Mouse (Mus musculus) left cerebral cortex, adult 11 months (tissue): Measurements from ENCODE around the gene Gramd1b.

Experiments used
- DNase-seq: peaks from one replicate; pipeline ENCODE4 v3.0.0; 2022; ENCODE audit warnings: low spot score

Gramd1b gene

DNA sequence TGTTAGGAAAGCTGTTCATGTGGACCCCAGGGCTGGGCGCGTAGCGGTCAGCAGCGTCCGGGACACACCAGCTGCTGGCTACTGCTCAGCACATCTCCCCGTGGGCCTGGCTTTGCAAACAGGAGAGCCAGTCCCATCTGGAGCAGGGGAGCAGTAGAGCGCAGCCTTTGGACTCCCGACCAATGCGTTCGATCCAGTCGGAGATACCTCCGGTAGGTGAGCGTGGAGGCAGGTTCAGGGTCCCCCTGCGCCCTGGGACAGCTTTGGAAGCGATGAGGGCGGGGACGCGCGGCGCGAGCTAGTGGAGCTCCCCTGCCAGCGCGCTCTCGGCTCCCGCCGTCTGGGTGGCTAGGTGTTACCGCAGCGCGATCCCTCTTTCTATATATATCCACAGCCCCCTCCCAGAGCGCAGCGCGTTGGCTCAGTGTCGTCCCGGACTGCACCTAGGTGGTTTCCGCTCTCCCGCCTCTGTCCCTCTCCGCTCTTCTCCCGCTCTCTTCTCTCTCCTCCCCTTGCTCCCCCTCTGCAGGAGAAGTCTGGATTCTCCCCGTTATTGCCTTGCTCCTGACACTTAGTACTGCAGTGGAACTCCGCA is at the start of gene Gramd1b:
Gene Gramd1b (minus strand): TSS at position 357 of the 595 bp plus-strand sequence.
- DNase-seq: no peak

DNA sequence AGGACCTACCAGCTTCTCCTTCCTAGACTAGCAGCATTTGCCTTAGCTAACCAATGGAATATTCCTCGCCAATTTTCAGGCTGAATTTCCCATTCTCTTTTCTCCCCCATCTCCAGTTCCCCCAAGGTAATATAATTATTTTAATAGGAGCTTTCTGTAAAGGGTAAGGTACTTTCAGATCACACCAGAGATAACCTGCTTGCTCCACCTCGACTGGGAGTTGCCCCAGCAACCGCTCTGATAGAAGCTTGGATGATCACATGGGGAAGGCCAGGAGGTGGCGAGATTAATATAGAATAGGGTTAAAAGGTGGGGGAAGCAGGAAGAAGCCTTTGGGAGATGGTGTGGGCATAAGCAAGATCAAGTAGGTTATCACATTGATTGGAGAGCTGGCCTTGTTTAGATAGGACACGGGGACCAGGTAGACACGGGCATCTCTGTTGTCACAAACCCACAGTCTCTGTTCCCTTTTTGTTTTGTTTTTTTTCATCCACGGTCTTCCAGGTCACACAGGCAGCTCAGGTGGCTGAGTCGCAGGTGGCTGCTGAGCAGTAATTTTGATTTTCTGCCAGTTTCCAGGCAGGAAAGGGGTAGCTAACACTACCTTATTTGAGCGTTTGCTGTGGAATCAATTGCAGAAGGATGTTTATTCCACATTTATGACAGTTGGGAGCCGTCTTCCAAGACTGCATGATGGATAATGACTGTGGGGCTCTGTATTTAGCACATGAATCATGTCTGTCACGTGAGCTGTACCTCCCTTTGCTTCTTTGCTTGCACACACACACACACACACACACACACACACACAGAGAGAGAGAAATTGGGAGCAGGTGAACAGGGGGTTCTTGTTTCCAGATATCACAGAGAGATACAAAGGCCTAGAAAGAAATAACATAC is 47.8 kb upstream of the Gramd1b start:
- no peak for DNase-seq

DNA sequence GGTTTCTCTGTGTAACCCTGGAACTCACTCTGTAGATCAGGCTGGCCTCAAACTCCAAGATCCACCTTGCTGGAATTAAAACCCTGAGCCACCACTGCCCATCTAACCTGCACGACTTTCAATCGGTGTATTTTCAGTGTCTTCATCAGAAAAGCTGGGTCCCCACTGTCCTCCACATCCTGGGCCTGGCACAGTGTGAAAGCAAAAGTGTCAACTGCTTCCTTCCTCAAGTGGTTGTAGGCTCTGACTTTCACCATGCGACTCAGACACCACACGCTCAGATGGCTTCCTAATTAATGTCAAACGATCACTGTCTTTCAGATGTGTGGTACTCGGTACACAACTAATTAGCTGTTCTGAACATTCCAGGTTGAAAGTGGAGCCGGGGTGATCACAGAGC is 45.9 kb upstream of the Gramd1b start:
- DNase-seq: no peak

DNA sequence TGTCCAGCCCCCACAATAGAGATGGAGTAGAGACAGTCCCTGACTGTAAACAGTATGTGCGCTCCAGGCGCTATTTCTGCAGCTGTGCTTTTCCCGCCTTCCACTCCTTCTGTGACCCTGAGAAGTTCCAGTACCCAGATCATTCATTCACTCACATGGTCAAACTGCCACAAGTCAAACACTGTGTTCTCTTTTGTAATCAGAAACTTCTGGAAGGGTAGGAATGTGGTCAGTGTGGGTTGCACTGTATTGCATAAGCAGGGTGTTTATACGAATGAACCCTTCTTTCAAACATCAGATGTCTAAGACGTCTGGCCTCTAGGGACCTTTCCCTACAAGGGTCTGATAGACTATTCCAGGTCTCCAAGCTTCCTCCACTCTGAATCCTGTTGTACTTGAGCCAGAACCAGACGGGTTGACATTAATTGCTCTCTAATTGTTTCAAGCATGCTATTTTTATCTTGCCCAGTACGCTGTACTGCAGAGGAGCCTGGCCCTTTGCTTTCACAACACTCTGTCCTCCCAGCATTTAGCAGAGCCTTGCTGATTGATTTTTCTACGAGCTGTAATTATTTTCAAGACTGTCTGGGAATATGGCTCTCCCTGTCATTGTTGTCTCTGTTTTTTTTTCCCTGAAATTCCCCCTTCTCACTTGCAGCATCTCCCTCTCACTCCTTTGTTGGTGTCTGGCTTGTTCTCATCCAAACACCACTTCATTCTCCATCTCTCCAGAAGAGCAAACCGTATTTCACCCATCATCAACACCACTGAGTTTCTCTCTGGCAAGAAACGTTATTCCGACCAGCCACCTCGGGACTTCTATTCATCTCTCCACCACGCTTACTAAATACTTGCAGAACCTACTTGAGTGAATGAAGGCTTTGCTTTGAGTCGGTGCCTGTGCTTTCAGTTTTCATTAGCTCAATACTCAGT is 44.1 kb upstream of the Gramd1b start:
- DNase-seq: no peak

DNA sequence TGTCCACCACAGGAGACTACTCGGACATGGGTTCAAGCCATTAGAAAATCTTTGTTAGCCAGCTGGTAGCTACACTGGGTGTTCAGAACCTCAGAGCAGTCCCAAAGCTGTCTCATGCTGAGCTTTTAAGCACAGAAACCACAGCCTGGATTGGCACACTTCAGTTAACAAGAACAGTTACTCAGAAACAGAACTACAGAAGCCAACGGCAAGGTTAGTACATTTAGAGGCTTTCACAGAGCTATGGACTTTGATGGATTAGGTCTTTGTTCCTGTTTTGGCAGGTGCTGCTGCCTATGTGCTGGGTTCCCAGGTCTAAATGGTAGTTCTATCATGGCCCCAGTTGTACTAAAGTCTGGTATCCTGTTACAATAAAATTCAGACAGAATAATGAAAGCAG is 40.1 kb upstream of the Gramd1b start:
- no peak for DNase-seq

DNA sequence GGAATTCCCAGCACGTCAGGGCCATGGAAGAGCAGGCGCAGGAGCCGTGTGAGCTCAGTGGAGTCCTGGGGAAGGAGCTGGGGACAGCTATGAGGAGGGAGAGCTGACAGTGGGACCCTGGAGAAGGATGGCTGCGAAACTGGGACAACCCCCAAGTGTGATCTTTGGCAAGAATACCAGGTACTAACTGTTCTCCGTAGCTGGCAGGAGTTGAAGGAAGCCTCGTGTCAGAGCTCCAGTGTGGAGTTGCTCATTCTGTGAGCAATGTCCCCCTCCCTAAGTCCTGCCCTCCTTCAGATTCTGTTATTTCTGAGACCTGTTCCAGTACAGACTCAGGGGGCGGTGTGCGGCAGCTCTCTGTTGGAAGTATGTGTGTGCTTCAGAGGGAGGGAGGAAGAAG is 36.9 kb upstream of the Gramd1b start:
- peak; percentile 61 for DNase-seq

DNA sequence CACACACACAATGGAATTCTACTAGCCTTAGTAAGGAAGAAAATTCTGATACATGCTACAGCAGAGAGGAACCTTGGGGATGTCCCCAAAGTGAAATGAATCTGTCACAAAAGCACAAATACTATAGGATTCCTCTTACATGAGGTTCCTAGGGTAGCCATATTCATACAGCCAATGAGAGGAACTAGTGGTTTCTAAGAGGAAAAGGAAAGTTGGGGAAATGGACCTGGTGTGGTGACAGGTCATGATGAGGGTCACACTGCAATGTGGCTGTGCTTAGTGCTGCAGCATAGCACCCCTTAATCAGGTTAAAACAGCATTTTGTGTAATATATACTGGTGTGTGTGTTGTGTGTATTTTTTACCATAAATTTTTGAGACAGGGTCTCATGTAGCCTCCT is 32.6 kb upstream of the Gramd1b start:
- no peak for DNase-seq

DNA sequence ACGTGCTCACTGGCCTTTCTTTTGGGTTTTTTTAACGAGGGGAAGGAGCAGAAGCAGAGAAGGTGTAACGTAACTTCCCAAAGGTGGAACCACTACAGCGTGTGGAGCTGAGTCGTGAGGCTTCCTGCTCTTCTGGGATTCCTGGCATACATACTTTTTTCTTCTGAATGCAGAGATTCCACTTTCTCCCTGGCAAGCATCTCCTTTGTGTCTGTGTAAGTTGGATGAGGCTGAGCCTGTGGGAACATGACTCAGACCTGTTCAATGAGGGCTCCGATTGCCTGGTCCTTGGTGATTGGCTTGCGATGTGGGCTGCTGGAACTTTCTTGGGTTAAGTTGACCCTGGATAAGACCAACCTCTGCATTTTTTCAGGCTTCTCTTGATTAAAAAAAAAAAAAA is 28.5 kb upstream of the Gramd1b start:
- no peak for DNase-seq

DNA sequence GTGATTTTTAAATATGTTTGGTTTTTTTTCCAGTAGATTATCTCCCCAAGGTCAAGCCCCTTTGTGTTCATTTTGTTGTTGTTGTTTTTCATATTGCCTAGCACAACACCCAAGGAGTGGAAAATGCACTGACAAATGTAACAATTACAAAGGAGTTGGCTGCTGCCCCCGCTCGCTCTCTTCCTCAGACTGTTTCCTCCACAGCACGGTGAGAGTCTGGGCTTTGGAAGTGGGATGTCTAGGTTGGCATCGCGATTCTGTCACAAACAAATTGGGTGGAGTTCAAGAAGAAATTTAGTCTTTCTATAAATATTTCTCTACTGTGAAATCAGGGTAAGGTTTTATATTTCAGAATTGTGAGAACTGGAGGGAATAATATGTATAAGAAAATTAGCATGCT is 26.6 kb upstream of the Gramd1b start:
- DNase-seq: no peak

DNA sequence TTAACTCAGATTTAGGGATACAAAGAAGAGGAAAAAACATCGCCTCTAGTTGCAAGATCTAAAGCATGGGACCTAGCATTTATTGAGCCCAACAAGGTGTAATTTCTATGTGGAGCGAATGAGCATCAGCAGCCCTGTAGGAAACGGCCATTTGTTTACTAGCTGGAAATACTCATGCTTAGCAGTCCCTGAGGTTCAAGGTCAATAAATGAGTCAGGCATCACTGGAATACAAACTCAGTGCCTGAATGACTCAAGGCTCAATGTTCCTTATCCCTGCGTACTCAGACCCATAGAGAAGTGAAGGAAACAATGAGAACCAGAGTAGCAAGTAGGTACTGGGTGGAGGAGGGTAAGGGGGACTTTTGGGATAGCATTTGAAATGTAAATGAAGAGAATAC is 25.2 kb upstream of the Gramd1b start:
- no peak for DNase-seq

DNA sequence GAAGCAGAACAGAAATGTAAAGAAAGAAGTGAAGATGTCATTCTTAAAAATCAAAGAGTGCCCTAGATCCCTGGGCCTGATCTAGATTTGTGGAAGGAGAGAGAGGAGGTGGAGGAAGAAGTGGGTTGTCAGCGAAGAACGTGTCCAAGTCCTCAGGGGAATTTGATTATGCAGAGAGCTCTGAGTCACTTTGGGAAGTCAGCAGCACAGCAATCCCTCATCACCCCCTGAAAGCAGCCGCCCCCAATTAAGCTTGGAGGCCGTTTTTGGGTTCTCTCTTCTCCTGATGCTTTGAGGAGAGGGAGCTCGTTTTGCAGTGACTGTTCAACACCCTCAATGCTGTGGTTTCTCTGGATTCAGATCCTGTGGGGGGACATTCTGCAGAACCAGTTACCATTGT is 24.1 kb upstream of the Gramd1b start:
- DNase-seq: no peak

DNA sequence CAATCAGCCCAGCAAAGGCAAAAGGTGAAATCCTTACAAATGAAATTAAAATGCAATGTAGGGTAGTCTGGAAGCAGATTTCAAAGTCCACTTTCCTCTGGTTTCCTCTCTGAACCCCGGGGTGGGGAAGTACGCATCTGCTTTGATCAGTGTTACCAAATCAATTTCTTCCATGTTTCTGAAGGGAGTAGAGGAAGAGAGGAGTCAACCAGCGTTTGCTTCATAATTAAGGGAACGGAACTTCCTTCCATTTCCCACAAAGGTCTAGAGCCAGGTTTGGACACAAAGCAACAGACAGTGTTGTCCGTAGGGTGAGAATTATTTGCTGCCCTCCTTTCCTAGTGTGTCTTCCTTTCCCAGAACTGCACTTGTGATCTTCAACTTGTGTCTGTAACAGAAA is 16.7 kb upstream of the Gramd1b start:
- no peak for DNase-seq

DNA sequence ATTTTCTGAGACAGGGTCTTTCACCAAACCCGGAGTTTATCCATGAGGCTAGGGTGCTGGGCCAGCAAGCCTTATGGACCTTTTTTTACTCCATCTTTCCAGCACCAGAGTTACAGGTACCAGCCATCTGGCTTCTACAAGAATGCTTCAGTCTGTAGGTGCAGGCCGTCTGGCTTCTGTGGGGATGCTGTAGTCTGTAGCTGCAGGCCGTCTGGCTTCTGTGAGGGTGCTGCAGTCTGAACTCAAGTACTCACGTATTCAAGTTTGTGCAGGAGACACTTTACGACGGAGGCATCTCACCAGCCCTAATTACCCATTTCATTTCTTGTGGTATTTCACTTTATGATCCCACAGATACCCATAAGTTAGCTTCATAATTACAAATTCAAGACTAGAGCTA is 14.0 kb upstream of the Gramd1b start:
- DNase-seq: no peak

DNA sequence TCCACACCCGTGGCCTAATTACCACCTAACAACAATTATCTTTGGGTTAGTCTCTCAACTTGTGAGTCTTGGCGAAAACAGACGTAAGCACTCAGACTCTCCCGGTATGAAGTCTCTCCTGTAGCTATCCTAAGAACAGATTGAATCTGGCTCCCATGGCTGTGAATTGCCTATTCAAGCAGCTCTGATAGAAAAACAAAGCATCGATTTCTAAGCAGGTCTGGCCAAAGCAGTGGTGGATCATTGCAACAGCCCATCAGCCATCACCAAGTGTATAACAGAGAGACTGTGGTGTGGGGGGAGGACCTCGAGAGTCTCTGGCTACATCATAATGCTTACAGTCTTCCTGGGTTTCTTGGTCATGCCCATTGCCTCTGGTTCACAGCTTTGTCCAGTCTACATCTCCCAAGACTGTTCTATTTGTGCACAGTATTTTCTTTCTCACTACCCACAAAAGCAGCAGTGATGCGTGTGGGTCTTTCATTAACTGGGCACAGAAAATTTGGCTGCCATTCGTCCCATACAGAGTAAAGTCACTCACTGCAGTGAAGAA is 8.5 kb upstream of the Gramd1b start:
- DNase-seq: no peak

DNA sequence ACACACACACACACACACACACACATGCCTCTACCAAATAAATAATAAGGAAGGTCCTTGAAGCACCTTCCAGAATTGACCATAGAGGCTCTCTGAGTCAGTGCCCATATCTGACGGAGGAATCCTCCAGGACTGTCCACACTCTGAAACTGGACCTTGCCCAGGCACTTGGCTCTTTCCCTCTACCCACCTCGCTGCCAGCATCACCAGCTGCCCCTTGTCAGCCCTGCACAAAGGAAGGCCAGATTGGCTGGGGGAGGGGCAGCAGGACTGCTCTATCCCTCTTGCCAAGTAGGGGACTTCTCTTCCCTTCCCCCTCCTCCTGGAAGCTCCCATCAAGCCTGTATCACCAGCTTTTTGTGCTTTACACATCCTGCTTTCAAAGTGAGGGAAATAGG is 6.5 kb upstream of the Gramd1b start:
- DNase-seq: no peak

DNA sequence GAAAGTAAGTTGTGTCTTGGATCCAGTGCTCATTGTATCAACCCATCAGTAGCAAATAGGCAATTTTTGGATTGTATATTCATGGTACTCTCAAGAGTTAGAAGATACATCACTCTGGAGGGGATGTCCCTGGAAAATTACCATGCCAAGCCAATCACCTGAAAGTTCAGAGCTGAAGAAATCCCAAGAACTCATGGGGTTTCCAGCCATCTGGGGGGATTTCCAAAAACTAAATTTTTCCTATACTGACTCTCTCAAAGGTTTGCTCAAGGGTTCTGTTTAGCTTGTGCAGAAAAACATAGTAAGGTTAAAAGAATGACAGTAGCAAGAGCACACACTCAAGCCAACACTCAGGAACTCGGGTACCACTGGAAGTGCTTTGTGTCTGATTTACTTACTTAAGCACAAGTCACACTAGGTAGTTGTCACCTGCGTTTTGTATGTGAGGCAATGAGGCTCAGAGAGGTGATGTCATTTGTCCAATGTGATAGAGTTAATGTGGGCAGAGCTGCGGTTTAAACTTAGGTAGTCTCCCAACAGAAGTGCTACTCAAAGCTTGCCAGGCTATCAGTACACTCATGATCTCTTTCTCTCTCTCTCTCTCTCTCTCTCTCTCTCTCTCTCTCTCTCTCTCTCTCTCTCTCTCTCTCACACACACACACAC is 6.0 kb upstream of the Gramd1b start:
- DNase-seq: no peak

DNA sequence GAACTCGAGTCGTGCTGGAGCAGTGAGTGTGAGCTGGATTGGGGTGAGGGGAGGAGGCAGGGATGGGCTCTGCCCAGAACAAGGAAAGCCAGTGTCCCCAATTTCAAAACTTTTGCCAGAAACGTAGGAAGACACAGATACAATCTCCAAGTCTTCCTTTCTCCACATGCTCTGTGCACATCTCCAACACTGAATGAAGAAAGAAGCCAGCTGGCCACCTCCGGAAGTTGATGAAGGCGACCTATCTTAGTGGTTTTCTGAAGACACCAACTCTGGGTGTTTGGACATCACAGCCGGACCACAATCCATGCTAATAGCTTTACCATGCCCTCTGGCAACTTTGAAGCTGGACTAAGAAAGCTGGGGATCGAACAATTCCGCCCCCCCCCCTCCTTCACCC is 647 bp downstream of the Gramd1b start:
- DNase-seq: no peak

DNA sequence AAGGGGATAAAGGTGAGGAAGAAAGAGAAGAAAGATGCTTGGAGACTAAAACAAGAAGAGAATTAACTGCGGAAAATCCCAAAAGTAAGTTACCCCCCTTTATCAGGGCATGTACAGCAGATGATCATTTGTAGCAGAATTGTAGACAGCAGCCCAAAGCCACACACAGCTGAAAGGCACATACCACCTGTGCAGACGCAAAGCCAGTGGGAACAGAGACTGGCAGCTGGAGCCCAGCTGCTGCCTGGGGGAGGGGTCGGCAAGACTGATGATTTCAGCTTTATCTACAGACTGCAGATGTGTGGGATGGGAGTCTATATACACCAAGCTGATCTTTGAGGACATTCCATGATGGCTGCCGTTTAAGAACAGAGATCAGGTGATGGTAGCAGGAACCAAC is 2.5 kb downstream of the Gramd1b start:
- no peak for DNase-seq

DNA sequence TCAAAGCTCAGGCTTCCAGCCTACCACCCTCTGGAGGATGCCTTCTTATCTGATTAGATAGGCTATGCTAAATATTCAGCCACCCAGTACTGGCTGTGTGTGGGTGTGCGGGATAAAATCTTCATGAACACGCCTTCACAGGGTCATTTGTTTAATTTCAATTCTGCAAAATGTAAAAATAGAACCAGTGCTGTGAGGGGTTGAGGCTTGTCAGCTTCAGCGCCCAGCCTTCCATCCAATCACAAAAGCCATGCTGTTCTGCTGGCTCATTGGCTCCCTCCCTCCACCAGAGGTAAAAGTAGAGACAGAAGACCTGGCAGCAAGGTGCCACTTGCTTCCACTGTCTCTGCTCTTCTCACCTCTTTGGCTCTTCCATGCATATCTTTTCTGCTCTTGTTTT is 4.3 kb downstream of the Gramd1b start:
- DNase-seq: no peak

DNA sequence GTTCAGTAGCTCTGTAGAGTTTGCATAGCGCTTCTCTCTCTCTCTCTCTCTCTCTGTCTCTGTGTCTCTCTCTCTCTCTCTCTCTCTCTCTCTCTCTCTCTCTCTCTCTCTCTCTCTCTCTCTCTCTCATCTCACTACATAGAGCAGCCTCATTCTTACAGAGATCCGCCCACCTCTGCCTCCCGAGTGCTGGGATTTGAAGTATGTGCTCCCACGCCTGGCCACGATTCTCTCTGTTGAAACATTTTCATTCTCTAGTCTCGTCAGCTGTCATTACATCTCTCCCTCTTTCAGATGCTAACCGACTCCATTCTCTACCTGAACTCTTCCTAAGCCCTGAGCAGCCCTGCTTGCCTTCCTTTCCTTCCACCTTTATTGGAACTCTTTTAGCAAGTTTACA is 9.0 kb downstream of the Gramd1b start:
- peak; percentile 51 for DNase-seq

DNA sequence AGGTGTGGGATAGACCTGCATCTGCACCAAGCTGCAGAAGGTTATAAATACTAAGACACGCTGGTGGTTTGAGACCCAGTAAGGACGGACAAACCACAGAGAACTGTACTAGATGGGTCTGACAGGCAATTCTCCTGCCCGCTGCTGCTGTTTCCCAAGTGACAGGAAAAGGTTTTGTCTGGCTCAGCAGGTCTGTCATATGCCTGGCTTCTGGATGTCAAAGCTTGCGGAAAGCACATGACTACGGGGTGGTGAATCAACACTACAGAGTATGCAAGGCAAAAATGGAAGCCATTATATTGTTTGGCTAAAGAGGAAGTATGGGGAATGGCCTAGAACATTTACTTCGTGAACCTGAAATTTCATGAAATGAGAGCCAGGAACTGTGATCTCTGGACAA is 10.1 kb downstream of the Gramd1b start:
- no peak for DNase-seq

DNA sequence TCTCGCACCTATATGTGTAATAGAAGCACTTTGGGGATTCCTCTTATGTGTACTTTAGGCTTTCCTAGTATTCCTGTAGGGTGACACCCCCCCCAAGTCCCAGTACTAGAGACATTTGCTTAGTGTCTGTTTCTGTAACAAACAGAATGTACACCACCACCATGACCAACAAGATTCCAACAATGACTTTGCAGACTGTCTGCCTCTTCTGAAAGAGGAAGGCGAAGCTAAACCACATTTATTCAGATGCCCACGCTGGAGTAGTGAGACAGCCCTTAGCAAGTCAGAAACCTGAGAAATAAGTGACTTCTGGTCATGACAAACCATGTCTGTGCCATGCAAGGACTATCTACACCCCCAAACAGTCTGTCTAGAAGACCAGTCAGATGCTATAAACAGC is 11.9 kb downstream of the Gramd1b start:
- no peak for DNase-seq
